16 mouse cellular contexts compared by ENCODE assay signal in genomic region chr11:112951421-112951820, GRCm38 (mm10).
"Had no signal": no experiment of that assay in that cellular context is flagged by ENCODE, and none has a peak within 500 bp of the region (broad histone marks: within the 10 kb centered on the region; RNA-seq: fewer than 3 reads in every experiment).

No protein-coding gene starts in this region.

- H3K4me1 ChIP-seq: neural tube, embryonic 13.5 days; neural tube, embryonic 15.5 days; stomach, embryonic 15.5 days had no signal

- H3K36me3 ChIP-seq: neural tube, embryonic 13.5 days; neural tube, embryonic 15.5 days; stomach, embryonic 15.5 days had no signal

- H3K27me3 ChIP-seq: neural tube, embryonic 13.5 days; neural tube, embryonic 15.5 days; stomach, embryonic 15.5 days had no signal

- H3K9me3 ChIP-seq: neural tube, embryonic 13.5 days; neural tube, embryonic 15.5 days; stomach, embryonic 15.5 days had no signal

- H3K9ac ChIP-seq: neural tube, embryonic 13.5 days; neural tube, embryonic 15.5 days; stomach, embryonic 15.5 days had no signal

- H3K4me2 ChIP-seq: neural tube, embryonic 13.5 days; neural tube, embryonic 15.5 days; stomach, embryonic 15.5 days had no signal

- DNase-seq: retina, postnatal 1 day; right cerebral cortex, adult 18-20 months; right cerebral cortex, postnatal 14 days; right cerebral cortex, postnatal 25 days; right cerebral cortex, postnatal 4 days; spleen, adult 18-20 months; thymus, adult 18-20 months; thymus, adult 2 months; thymus, postnatal 14 days; thymus, postnatal 25 days; thymus, postnatal 36 days; thymus, postnatal 4 days had no signal

- H3K4me3 ChIP-seq: neural tube, embryonic 13.5 days; neural tube, embryonic 15.5 days; stomach, embryonic 15.5 days had no signal

- H3K27ac ChIP-seq: neural tube, embryonic 13.5 days; neural tube, embryonic 15.5 days; stomach, embryonic 15.5 days; stomach, postnatal 0 days had no signal
